Mouse (Mus musculus): Measurements from ENCODE around the gene Lrrc74a. TPM values are rescaled to one million over a fixed set of nuclear protein-coding genes. Genes with fewer than 3 reads are reported as not detected.

Gene Lrrc74a
- polyA plus RNA-seq, 1 experiment, result not detected

DNA sequence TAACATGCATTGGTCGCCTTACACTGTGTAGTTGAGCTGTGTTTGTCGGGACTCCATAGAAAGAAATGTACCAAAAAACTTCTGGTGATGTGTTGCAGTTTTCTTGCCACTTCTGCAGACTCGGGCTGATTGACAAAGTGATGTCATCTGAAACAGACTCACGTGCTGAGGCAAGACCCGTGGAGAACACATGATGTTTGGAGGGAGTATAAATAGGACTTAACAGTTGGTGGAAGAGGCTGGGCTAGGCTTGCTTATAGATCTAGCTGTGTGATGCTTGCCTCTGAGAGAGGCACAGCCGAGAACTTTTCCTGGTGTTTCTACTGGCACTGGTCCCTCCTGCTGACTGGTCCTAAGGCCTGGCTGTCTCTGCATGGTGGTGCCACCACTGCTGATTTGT, 29.9 kb downstream of the Lrrc74a start:
- no peak overlapping the region for H3K4me3 ChIP-seq (replicated peaks)
- TF ChIP-seq GATA1 (IDR thresholded peaks at IDR 0.05; ENCODE audit: low read length) (no peak), TAL1 (IDR thresholded peaks at IDR 0.05; ENCODE audit: low read length) (no peak)
- H3K9me3 ChIP-seq (ENCODE audit: control insufficient read depth, low read length), result no peaks in the 10 kb centered on the region
- no peaks in the 10 kb centered on the region for H3K36me3 ChIP-seq (ENCODE audit: control insufficient read depth)
- no peaks in the 10 kb centered on the region for H3K27me3 ChIP-seq (ENCODE audit: control insufficient read depth)
- H3K4me1 ChIP-seq (ENCODE audit: control insufficient read depth), result peaks cover 2% of the 10 kb centered on the region; the same call in 1 of the 2 replicates

DNA sequence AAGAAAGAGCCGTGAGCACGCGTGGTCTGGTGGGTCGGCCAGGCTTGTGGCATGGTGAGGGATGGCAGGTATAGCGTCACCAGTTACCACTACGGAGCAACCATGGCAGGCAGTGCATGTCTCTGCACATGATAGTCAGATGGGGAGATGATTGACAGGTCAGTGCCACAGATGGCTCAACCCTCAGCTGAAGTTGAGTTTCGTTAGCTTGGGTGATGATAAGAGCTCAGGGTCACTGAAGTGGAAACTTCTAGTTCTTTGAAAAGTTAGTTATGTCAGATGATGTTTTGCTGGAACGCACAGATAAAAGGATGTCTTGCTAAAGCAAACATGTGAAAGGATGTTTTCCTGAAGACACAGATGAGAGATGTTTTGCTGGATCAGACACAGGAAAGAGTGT, 32.3 kb downstream of the Lrrc74a start:
- Histone ChIP-seq H3K4me3 (replicated peaks) (no peak overlapping the region), H3K4me1 (ENCODE audit: control insufficient read depth) (peaks cover 2% of the 10 kb centered on the region; the same call in 1 of the 2 replicates), H3K27me3 (ENCODE audit: control insufficient read depth) (no peaks in the 10 kb centered on the region), H3K9me3 (ENCODE audit: control insufficient read depth, low read length) (no peaks in the 10 kb centered on the region), H3K36me3 (ENCODE audit: control insufficient read depth) (no peaks in the 10 kb centered on the region)
- no peak for TF ChIP-seq TAL1 (IDR thresholded peaks at IDR 0.05; ENCODE audit: low read length)
- no peak for TF ChIP-seq GATA1 (IDR thresholded peaks at IDR 0.05; ENCODE audit: low read length)

DNA sequence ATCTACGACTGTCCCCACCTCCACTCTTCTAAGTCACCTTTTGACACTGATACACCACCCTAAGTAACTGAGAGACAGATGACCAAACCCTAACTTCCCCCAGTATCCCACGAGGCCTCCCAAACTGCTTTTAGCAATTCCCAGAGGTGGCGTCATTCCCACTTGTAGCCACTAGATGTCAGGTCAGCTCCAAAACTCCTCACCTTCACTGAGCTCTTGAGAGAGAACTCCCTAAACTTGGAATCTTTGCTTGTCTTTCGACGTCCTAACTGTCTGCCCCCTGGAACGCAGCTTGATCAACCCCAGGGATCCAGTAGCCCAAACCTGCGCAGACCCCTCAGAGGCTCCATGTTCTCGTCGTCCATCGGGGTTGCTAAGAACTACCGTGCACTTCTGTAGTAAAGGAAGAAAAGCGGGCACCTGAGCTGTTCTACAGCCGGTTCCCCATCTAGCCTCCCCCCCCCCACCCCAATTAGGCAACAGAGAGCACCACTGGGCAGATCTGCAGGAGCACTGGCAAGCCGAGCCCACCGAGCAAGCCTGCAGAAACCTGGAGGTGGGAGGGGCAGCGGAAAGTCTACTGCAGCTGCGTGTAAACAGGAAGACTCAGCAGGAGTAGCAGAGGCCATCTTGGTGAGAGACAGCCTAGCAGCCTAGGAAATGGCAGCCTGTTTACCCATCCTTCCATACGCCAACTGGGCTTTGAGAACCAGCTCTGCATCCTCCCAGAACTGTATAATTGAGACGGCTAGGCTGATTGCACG, 33.9 kb downstream of the Lrrc74a start:
- Histone ChIP-seq H3K9me3 (ENCODE audit: control insufficient read depth, low read length) (no peaks in the 10 kb centered on the region), H3K4me3 (replicated peaks) (no peak overlapping the region), H3K4me1 (ENCODE audit: control insufficient read depth) (peaks cover 2% of the 10 kb centered on the region; the same call in 1 of the 2 replicates), H3K36me3 (ENCODE audit: control insufficient read depth) (no peaks in the 10 kb centered on the region), H3K27me3 (ENCODE audit: control insufficient read depth) (no peaks in the 10 kb centered on the region)
- TF ChIP-seq GATA1 (IDR thresholded peaks at IDR 0.05; ENCODE audit: low read length), result no peak
- no peak for TF ChIP-seq TAL1 (IDR thresholded peaks at IDR 0.05; ENCODE audit: low read length)

DNA sequence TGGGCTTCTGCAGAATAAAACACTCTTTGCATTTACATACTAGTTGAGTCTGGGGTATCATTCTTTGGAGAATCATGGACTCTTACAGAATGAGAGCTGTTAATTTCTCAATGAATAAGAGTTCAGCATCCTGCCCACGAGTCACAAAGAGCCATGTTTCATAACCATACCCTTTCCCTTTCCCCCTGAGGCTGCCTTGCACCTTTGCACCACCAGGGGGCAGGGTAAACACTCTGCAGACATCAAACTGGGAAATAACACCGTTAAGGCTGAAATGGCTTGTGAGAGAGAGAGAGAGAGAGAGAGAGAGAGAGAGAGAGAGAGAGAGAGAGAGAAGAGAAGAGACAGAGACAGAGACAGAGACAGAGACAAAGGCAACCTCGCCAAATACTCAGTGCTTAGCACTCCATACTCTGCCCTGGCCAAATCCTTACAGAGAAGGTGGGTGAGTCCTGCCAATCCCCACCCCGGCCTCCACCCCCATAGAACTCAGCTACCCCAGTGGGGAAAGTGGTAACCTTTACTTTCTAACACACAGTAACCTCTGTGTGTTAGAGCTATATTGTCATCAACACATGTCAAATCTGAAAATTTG, 34.9 kb downstream of the Lrrc74a start:
- Histone ChIP-seq H3K9me3 (ENCODE audit: control insufficient read depth, low read length) (no peaks in the 10 kb centered on the region), H3K4me3 (replicated peaks) (no peak overlapping the region), H3K4me1 (ENCODE audit: control insufficient read depth) (peaks cover 2% of the 10 kb centered on the region; the same call in 1 of the 2 replicates), H3K36me3 (ENCODE audit: control insufficient read depth) (no peaks in the 10 kb centered on the region), H3K27me3 (ENCODE audit: control insufficient read depth) (no peaks in the 10 kb centered on the region)
- TF ChIP-seq GATA1 (IDR thresholded peaks at IDR 0.05; ENCODE audit: low read length) (no peak), TAL1 (IDR thresholded peaks at IDR 0.05; ENCODE audit: low read length) (no peak)

GRCm38 (mm10) chr12:86769819-86770218, 35.6 kb downstream of the Lrrc74a start:
- no peaks in the 10 kb centered on the region for H3K27me3 ChIP-seq (ENCODE audit: control insufficient read depth)
- H3K4me1 ChIP-seq (ENCODE audit: control insufficient read depth), result peaks cover 2% of the 10 kb centered on the region; the same call in 1 of the 2 replicates
- H3K36me3 ChIP-seq (ENCODE audit: control insufficient read depth), result no peaks in the 10 kb centered on the region
- no peaks in the 10 kb centered on the region for H3K9me3 ChIP-seq (ENCODE audit: control insufficient read depth, low read length)
- no peak for TF ChIP-seq GATA1 (IDR thresholded peaks at IDR 0.05; ENCODE audit: low read length)
- no peak for TF ChIP-seq TAL1 (IDR thresholded peaks at IDR 0.05; ENCODE audit: low read length)
- no peak overlapping the region for H3K4me3 ChIP-seq (replicated peaks)

GRCm38 (mm10) chr12:86770261-86770670, 36.1 kb downstream of the Lrrc74a start:
- no peaks in the 10 kb centered on the region for H3K36me3 ChIP-seq (ENCODE audit: control insufficient read depth)
- no peaks in the 10 kb centered on the region for H3K27me3 ChIP-seq (ENCODE audit: control insufficient read depth)
- peaks cover 2% of the 10 kb centered on the region; the same call in 1 of the 2 replicates for H3K4me1 ChIP-seq (ENCODE audit: control insufficient read depth)
- TF ChIP-seq GATA1 (IDR thresholded peaks at IDR 0.05; ENCODE audit: low read length), result no peak
- TF ChIP-seq TAL1 (IDR thresholded peaks at IDR 0.05; ENCODE audit: low read length), result no peak
- no peaks in the 10 kb centered on the region for H3K9me3 ChIP-seq (ENCODE audit: control insufficient read depth, low read length)
- H3K4me3 ChIP-seq (replicated peaks), result no peak overlapping the region

DNA sequence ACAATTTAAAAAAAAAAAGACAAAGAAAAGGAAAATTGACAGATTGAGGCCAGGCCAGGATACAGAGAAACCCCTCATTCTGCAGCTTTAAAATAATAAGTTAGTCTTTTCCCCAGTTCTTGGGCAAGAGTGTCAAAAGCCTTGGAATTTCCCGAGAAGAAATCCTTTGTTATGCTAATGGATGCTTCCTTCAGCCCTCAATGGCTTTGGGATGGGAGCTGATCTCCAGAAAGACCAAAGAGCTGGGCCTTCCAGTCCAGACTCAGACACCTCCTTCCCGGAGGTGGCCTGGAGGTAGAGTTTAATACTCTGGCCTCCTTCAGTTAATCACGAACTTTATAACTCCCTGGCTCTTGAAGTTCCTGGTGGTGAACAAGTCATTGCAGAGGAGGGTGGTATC, 36.8 kb downstream of the Lrrc74a start:
- Histone ChIP-seq H3K4me3 (replicated peaks) (no peak overlapping the region), H3K36me3 (ENCODE audit: control insufficient read depth) (no peaks in the 10 kb centered on the region), H3K9me3 (ENCODE audit: control insufficient read depth, low read length) (no peaks in the 10 kb centered on the region), H3K27me3 (ENCODE audit: control insufficient read depth) (no peaks in the 10 kb centered on the region), H3K4me1 (ENCODE audit: control insufficient read depth) (peaks cover 2% of the 10 kb centered on the region; the same call in 1 of the 2 replicates)
- TF ChIP-seq GATA1 (IDR thresholded peaks at IDR 0.05; ENCODE audit: low read length) (no peak), TAL1 (IDR thresholded peaks at IDR 0.05; ENCODE audit: low read length) (no peak)

DNA sequence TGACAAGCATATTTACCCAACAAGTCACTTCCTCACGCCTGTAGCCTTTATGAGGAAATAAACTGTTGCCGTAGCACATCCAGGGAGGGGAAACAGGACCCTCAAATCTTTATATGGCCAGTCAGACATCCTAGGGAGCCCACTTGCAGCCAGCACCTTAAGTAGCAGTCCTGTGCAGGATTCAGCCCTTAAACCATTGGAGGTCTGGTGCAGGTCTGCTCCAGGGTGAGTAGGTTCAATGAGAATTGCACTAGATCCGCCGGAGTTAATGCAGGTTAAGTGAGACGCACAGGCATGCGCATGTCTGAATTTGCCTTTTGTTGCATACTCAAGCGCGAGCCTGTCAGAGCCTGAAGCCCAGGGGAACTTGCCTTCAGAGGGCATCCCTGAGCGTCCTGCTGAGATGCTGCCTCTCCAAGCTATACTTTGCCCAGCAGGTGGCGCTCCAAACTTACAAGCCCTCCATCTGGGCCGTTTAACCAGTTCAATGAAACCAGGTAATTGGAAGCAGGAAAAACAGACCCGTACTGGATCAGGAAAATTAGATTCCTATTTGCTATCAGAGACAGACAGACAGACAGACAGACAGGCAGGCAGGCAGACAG, 37.8 kb downstream of the Lrrc74a start:
- H3K27me3 ChIP-seq (ENCODE audit: control insufficient read depth), result no peaks in the 10 kb centered on the region
- H3K36me3 ChIP-seq (ENCODE audit: control insufficient read depth), result no peaks in the 10 kb centered on the region
- H3K4me1 ChIP-seq (ENCODE audit: control insufficient read depth), result peaks cover 2% of the 10 kb centered on the region; the same call in 1 of the 2 replicates
- TF ChIP-seq GATA1 (IDR thresholded peaks at IDR 0.05; ENCODE audit: low read length) (no peak), TAL1 (IDR thresholded peaks at IDR 0.05; ENCODE audit: low read length) (no peak)
- H3K9me3 ChIP-seq (ENCODE audit: control insufficient read depth, low read length), result no peaks in the 10 kb centered on the region
- H3K4me3 ChIP-seq (replicated peaks), result no peak overlapping the region

- H3K27me3 ChIP-seq (ENCODE audit: control insufficient read depth), result no peaks in the 10 kb centered on the region
- TF ChIP-seq GATA1 (IDR thresholded peaks at IDR 0.05; ENCODE audit: low read length) (no peak), TAL1 (IDR thresholded peaks at IDR 0.05; ENCODE audit: low read length) (no peak)
- no peak overlapping the region for H3K4me3 ChIP-seq (replicated peaks)
Observed at GRCm38 (mm10) chr12:86772551-86772950, 38.4 kb downstream of the Lrrc74a start.

More at GRCm38 (mm10) chr12:86772551-86772950, 38.4 kb downstream of the Lrrc74a start:
- Histone ChIP-seq H3K4me1 (ENCODE audit: control insufficient read depth) (peaks cover 2% of the 10 kb centered on the region; the same call in 1 of the 2 replicates), H3K36me3 (ENCODE audit: control insufficient read depth) (no peaks in the 10 kb centered on the region), H3K9me3 (ENCODE audit: control insufficient read depth, low read length) (no peaks in the 10 kb centered on the region)
